Mouse (Mus musculus) heart, adult 2 months (tissue): ENCODE measurements around the gene Crlf1.
A peak's percentile ranks its signal among the peaks of the same experiment; 100 is the strongest.

Experiments
- CTCF ChIP-seq: fragments of 200-600 bp; IDR thresholded peaks from 2 replicates; pipeline ENCODE4 v1.8.1; 2022; ENCODE audit warnings: antibody characterized with exemption, mild to moderate bottlenecking, moderate library complexity
- EP300 ChIP-seq: fragments of 200-500 bp; IDR thresholded peaks from 2 replicates; pipeline ENCODE4 v1.6.1; 2011; ENCODE audit warnings: low read depth, low read length, control low read depth; ENCODE audit not compliant: insufficient read depth
- POLR2A ChIP-seq: fragments of 200-500 bp; IDR thresholded peaks from 2 replicates; pipeline ENCODE4 v1.6.1; 2011; ENCODE audit warnings: mild to moderate bottlenecking, low read depth, low read length, control low read depth; ENCODE audit not compliant: insufficient read depth

DNA sequence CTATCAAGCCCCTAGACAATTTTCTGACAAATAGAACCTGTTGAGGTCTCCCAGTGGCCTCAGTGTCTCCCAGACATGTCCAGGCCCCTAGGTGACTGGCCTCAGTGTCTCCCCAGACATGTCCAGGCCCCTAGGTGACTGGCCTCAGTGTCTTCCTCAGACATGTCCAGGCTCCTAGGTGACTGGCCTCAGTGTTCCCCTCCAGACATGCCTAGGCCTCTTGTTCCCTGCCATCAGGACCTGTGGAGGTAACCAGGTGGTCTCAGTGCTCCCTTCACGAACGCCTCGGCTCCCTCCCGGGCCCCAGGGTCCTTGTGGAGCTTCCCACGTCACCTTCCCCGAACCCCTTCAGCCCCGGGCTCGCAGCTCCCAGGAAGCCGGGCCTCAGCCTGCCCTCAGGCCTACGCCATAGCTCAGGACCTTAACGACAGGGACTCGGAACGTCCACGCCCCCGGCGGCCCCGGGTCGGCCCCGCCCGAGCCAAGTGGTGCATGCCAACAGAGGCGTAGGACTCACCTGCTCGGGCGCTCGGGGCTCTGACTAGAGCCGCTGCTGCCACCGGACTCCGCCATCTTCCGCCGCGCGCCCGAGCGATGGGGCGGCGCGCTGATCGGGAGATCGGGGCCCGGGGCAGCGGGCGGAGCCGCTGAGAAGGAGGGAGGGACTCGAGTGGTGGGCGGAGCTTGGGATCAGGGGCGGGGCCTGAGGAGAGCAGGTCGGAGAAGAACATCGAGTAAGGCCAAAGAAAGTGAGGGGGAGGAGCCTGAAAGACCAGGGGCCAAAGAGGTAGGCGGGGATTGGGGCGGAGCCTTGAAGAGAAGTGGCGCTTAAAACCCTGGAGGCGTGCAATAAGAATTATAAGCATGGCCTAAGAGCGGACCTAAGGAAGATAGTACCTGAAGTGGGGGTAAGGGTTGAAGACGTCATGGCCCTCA lies 16.4 kb upstream of the Crlf1 start, which contains the start of gene Klhl26:
- no peak for TF ChIP-seq EP300
- no peak for TF ChIP-seq CTCF
- TF ChIP-seq POLR2A, result peak; percentile 36; the same call in 1 of the 2 replicates
